Mouse (Mus musculus): ENCODE measurements around the gene Epn1.

- TF ChIP-seq CTCF (IDR thresholded peaks at IDR 0.05; ENCODE audit: insufficient read depth, low read length) (no peak), POLR2A (IDR thresholded peaks at IDR 0.05; ENCODE audit: borderline replicate concordance, extremely low read depth, low read depth, low read length) (no peak)
Measured at GRCm38 (mm10) chr7:5047313-5047712, 32.7 kb upstream of the Epn1 start.

Measured in lung, adult 2 months (tissue).